Mouse (Mus musculus) CD4-positive helper T cell, adult 2 months (primary cell): ENCODE results near the gene Kcnip3.
A peak's percentile ranks its signal among the peaks of the same experiment; 100 is the strongest.

Source experiments
- DNase-seq: peaks from one replicate; pipeline ENCODE4 v3.0.0-alpha.2; 2012; ENCODE audit warnings: low read depth, missing footprints, low spot score

The Kcnip3 gene

GRCm38 (mm10) chr2:127522006-127522441 is at the start of gene Kcnip3:
TSS of gene Kcnip3 (minus strand) at chr2:127522094.
- DNase-seq, result no peak

- DNase-seq, result peak; percentile 49
Observed at GRCm38 (mm10) chr2:127559070-127559966, 37.4 kb upstream of the Kcnip3 start.

GRCm38 (mm10) chr2:127551078-127551477 is 29.2 kb upstream of the Kcnip3 start:
- no peak for DNase-seq

GRCm38 (mm10) chr2:127550446-127550845 is 28.6 kb upstream of the Kcnip3 start:
- no peak for DNase-seq

GRCm38 (mm10) chr2:127549711-127550110 is 27.8 kb upstream of the Kcnip3 start:
- no peak for DNase-seq

- no peak for DNase-seq
Observed at GRCm38 (mm10) chr2:127548342-127549074, 26.6 kb upstream of the Kcnip3 start.

GRCm38 (mm10) chr2:127541697-127542096 is 19.8 kb upstream of the Kcnip3 start:
- DNase-seq, result no peak

GRCm38 (mm10) chr2:127541185-127541584 is 19.3 kb upstream of the Kcnip3 start, which contains the start of gene Prom2:
TSS of gene Prom2 (minus strand) at chr2:127541467.
- DNase-seq, result no peak

GRCm38 (mm10) chr2:127539494-127539893 is 17.6 kb upstream of the Kcnip3 start:
- no peak for DNase-seq

GRCm38 (mm10) chr2:127537548-127537947 is 15.7 kb upstream of the Kcnip3 start:
- DNase-seq, result no peak

- no peak for DNase-seq
Observed at GRCm38 (mm10) chr2:127535363-127535762, 13.5 kb upstream of the Kcnip3 start.

- no peak for DNase-seq
Observed at GRCm38 (mm10) chr2:127532379-127532778, 10.5 kb upstream of the Kcnip3 start.

- DNase-seq, result no peak
Observed at GRCm38 (mm10) chr2:127531592-127531991, 9.7 kb upstream of the Kcnip3 start.

GRCm38 (mm10) chr2:127530418-127530817 is 8.5 kb upstream of the Kcnip3 start:
- no peak for DNase-seq

- no peak for DNase-seq
Observed at GRCm38 (mm10) chr2:127525004-127525775, 3.3 kb upstream of the Kcnip3 start.

GRCm38 (mm10) chr2:127523950-127524729 is 2.2 kb upstream of the Kcnip3 start:
- no peak for DNase-seq

GRCm38 (mm10) chr2:127521172-127522005 is 505 bp downstream of the Kcnip3 start:
- no peak for DNase-seq

- no peak for DNase-seq
Observed at GRCm38 (mm10) chr2:127520123-127520522, 1.8 kb downstream of the Kcnip3 start.

GRCm38 (mm10) chr2:127519308-127519707 is 2.6 kb downstream of the Kcnip3 start:
- no peak for DNase-seq

- DNase-seq, result no peak
Observed at GRCm38 (mm10) chr2:127518831-127519230, 3.1 kb downstream of the Kcnip3 start.
